Mouse (Mus musculus) E14TG2a.4 (cell line): ENCODE data around the gene Nrp2.

Experiments used
- H3K27me3 ChIP-seq: 2 replicates; pipeline ENCODE4 v1.6.1; 2014; ENCODE audit warnings: low read length, control low read depth; ENCODE audit not compliant: insufficient read depth
- H3K36me3 ChIP-seq: 2 replicates; pipeline ENCODE4 v1.6.1; 2014; ENCODE audit warnings: low read length, control low read depth; ENCODE audit not compliant: insufficient read depth
- H3K4me1 ChIP-seq: replicated peaks from 2 replicates; pipeline ENCODE4 v1.6.1; 2014; ENCODE audit warnings: low read depth, low read length, control low read depth
- H3K4me3 ChIP-seq: replicated peaks from 2 replicates; pipeline ENCODE4 v1.5.1; 2014; ENCODE audit warnings: mild to moderate bottlenecking, low read length
- H3K9me3 ChIP-seq: 2 replicates; pipeline ENCODE4 v1.6.1; 2014; ENCODE audit warnings: low read length, control low read depth
- CTCF ChIP-seq: conservative IDR thresholded peaks from 2 replicates; pipeline ENCODE4 v1.5.1; 2014; ENCODE audit warnings: low read length
- NANOG ChIP-seq: IDR thresholded peaks from 2 replicates; pipeline ENCODE4 v1.6.1; 2014; ENCODE audit warnings: borderline replicate concordance, low read length, mixed read lengths
- POU5F1 ChIP-seq: IDR thresholded peaks from 2 replicates; pipeline ENCODE4 v1.6.1; 2014; ENCODE audit warnings: low read length, borderline replicate concordance

Gene Nrp2

DNA sequence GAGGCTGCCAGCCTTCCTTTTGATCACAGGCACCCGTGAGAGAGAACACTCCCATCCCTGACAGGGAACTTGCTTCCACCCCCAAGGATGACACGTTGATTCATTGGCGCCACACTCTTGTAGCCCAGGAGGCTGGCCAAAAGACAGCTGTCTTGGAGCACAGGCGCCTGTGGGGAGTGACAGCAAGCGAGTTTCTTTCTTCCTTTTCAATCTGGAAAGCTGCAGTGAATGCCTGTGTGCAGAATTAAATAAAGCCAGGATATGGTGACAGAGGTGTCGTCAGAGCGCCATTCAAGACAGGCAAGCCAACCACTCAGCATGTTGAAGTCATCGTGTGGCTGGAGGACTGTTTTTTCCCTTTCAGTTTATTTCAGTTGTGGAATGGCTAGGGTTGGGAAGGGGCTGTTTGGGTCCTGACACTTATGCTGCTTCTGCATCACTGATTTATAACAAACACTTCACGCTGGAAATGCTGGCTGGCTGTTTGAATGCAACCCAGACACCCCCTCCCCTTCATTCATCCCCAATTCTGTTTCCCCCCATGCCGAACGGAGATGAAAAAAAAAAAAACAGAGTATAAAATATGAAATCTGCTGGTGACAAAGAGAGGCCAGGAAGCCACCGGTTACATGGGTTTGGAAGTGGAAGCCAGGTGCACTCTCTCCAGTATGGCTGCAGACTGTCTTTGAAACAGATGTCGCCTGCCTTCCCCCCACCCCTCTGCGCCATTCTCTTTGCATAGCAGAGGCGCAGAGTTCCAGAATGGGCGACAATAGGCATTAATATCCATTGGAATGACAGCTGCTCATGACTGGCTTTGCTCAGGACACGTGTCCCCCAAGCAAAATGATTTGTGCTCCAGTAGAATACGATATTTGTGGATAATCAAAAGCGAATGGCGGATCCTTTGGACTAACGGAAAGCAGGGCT lies 20.4 kb upstream of the Nrp2 start:
- no peaks in the 10 kb centered on the region for H3K36me3 ChIP-seq
- TF ChIP-seq POU5F1 (no peak), NANOG (no peak), CTCF (no peak)
- H3K9me3 ChIP-seq = peaks cover 7% of the 10 kb centered on the region
- peaks cover 16% of the 10 kb centered on the region for H3K4me1 ChIP-seq
- H3K27me3 ChIP-seq = peaks cover 2% of the 10 kb centered on the region
- H3K4me3 ChIP-seq = no peak overlapping the region

DNA sequence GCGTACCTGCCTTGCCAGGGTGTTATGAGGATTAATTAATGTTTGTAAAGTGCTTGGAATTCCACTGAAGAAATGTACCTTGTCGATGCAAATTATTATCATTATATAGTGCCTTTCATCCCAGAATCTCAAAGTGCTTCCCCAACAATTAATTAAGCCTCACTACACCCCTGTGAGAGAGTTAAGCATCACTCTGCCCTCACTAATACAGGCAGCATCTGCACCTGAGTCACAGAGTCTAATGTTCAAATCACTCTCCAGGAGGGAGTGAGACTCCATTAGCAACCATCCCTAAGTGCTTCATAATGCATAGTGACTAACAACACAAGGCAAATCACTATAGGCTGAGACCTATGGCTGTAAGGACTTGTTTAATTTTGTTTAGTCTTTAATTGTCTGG lies 19.6 kb upstream of the Nrp2 start:
- Histone ChIP-seq H3K4me3 (no peak overlapping the region), H3K36me3 (no peaks in the 10 kb centered on the region), H3K4me1 (peaks cover 11% of the 10 kb centered on the region), H3K9me3 (peaks cover 5% of the 10 kb centered on the region; the same call in 1 of the 2 replicates), H3K27me3 (peaks cover 4% of the 10 kb centered on the region)
- TF ChIP-seq NANOG (no peak), CTCF (no peak), POU5F1 (no peak)

DNA sequence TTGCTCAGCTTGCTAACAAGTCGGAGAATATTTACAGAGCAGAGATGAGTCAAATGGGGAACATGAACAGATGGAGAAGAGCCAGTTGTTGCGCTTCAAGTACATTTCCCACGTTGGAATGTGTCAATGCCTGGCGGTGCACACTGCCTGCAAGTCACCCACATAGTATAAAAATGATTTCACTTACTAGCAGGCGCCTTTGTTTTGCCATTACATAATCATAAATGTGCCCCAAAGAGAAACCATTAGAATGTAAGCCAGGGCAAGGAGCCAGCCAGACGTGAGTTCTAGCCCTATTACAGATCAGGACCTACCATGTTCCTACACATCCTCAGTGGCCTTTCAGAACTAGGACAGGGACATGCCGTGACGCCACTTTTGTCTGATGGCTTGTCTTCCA lies 15.6 kb upstream of the Nrp2 start:
- H3K4me3 ChIP-seq = no peak overlapping the region
- no peaks in the 10 kb centered on the region for H3K4me1 ChIP-seq
- peaks cover 4% of the 10 kb centered on the region for H3K27me3 ChIP-seq
- no peaks in the 10 kb centered on the region for H3K36me3 ChIP-seq
- no peaks in the 10 kb centered on the region for H3K9me3 ChIP-seq
- TF ChIP-seq CTCF (no peak), POU5F1 (no peak), NANOG (no peak)

DNA sequence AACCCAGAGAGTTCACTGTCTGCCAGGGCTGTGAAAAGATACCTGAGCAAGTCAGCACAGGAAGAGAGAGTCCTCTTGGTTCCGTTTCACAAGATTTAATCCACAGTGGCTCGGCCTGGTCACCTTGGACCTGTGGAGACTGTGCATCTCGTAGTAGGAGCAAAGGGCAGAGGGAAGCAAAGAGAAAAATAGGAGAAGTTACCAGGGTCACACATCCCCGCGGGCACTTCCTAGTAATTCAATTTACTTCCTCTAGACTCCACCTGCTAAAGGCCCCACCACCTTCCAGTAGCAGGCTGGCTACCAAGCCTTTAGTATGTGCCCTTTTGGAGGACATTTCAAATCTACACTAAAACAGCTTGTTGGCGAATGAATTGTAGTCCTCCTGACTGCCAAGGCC lies 11.9 kb upstream of the Nrp2 start:
- Histone ChIP-seq H3K36me3 (no peaks in the 10 kb centered on the region), H3K4me1 (no peaks in the 10 kb centered on the region), H3K9me3 (no peaks in the 10 kb centered on the region), H3K4me3 (no peak overlapping the region), H3K27me3 (peaks cover 4% of the 10 kb centered on the region)
- TF ChIP-seq POU5F1 = no peak
- TF ChIP-seq CTCF = no peak
- TF ChIP-seq NANOG = no peak

DNA sequence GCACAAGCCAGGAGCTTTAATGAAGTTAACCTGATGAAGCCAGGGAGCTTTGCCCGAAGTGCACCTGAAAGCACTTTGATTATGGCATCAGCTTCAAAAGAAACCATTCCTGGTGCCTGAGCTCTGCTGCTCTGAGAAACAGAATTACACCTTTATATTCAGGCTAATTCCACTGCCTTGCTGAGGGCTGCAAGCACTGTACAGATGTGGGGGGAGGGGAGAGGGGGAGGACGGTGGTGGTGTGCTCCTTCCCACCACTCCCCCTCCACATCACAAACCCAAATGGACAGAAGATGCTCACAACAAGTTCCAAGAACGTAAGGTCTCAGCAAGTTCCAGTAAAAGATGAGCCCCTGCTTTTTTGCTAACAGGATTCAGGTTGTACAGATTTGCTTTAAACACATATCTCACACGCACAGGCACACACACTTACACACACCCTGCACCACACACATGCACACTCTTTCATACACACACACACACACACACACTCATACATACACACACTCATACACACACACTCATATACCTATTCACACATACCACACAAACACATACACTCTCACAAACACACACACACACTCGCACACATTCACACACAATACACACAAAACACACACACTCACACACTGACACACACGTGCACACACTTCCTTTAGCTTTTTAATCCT lies 6.6 kb upstream of the Nrp2 start:
- no peak for TF ChIP-seq CTCF
- TF ChIP-seq NANOG = no peak
- TF ChIP-seq POU5F1 = no peak
- H3K4me1 ChIP-seq = peaks cover 4% of the 10 kb centered on the region
- H3K9me3 ChIP-seq = no peaks in the 10 kb centered on the region

DNA sequence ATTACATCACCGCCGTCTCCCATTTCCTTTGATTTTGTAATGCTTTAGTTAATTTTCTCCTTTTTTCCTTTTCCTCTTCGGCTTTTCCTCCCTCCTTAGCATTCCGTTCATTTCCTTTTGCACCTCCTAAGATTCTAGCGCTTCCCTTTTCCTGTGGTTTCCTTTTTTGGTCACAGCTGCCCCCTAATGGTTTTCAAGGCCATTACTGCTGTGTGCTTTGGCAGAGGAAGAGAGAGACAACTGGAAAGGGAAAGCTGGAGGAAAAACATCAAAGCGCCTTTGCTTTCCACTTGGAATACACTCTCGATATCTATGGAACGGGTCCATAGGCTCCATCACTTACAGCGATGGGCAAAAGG lies 6.1 kb upstream of the Nrp2 start:
- TF ChIP-seq POU5F1 = no peak
- peak; percentile 40 for TF ChIP-seq CTCF
- no peak for TF ChIP-seq NANOG

More for the DNA sequence above, 6.6 kb upstream of the Nrp2 start:
- Histone ChIP-seq H3K27me3 (peaks cover 6% of the 10 kb centered on the region), H3K36me3 (no peaks in the 10 kb centered on the region), H3K4me3 (no peak overlapping the region)

DNA sequence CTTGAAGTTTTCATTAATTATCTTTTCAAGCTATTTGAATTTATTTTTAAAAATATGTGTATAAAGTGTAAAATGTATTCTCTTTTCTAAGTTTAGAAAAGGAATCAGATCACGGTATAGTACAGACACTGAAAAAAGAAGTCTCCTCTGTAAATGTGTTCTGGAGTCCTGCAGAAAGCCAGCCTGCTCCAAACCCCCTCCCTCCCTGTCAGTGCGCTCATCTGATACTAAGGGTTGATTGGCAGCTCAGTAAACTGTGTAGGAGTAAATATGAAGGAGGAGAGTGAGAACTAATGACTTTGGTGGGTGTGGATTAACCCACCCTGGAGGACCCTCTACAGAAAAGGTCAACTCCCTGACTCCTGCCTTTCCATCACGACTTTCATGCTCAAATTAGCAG lies 5.7 kb upstream of the Nrp2 start:
- Histone ChIP-seq H3K4me3 (no peak overlapping the region), H3K4me1 (peaks cover 8% of the 10 kb centered on the region), H3K9me3 (no peaks in the 10 kb centered on the region), H3K36me3 (no peaks in the 10 kb centered on the region), H3K27me3 (peaks cover 15% of the 10 kb centered on the region)
- no peak for TF ChIP-seq POU5F1

More for the DNA sequence above, 6.1 kb upstream of the Nrp2 start:
- H3K36me3 ChIP-seq = no peaks in the 10 kb centered on the region
- no peak overlapping the region for H3K4me3 ChIP-seq
- H3K27me3 ChIP-seq = peaks cover 11% of the 10 kb centered on the region
- H3K9me3 ChIP-seq = no peaks in the 10 kb centered on the region
- H3K4me1 ChIP-seq = peaks cover 4% of the 10 kb centered on the region

DNA sequence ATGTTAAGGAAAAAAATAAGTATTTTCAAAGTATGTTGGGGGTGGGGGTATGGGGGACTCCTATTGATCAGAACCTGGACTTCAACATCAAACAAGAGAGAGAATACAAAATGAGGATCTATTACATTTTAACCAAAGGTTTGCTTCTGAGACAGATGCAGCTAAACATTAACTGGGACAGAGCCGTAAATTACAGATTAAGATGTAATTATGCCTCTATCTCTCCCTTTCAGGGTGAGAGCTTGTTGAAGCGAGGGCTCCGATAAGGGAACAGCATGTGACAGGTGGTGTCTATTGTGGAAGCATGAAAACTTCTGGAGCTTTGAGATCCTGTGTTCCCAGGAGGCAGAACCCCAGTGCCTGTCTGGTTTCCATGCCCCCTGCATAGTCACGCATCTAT lies 3.3 kb upstream of the Nrp2 start:
- Histone ChIP-seq H3K9me3 (no peaks in the 10 kb centered on the region), H3K4me1 (peaks cover 21% of the 10 kb centered on the region)

More for the DNA sequence above, 3.3 kb upstream of the Nrp2 start:
- TF ChIP-seq POU5F1 = no peak
- TF ChIP-seq NANOG = no peak
- TF ChIP-seq CTCF = no peak
- Histone ChIP-seq H3K36me3 (no peaks in the 10 kb centered on the region), H3K27me3 (peaks cover 36% of the 10 kb centered on the region), H3K4me3 (no peak overlapping the region)
